Comparison of ENCODE assay signal across 7 mouse cellular contexts in genomic region chr11:6388126-6388725, GRCm38 (mm10). TPM values are rescaled to one million over a fixed set of nuclear protein-coding genes. Genes with fewer than 3 reads are reported as not detected.
A peak's percentile ranks its signal among the peaks of the same experiment; 100 is the strongest.
DNase-seq lines count a peak whose midpoint lies in the region; ATAC-seq and TF ChIP-seq lines count a peak whose summit lies in the region.

No protein-coding gene starts in this region.

- peaks cover 24% of the 10 kb centered on the region; the same call in 1 of the 2 replicates for H3K79me2 ChIP-seq in liver, adult 2 months (ENCODE audit: control insufficient read depth, insufficient read depth, low read length)

- TF ChIP-seq POLR2A in liver, adult 2 months (IDR thresholded peaks at IDR 0.05; ENCODE audit: extremely low read depth, insufficient read depth, low read length) = no peak

- no peaks in the 10 kb centered on the region for H3K27me3 ChIP-seq in liver, adult 2 months (ENCODE audit: control insufficient read depth, insufficient read depth, low read length)
- H3K27me3 ChIP-seq in embryonic facial prominence, embryonic 15.5 days = no peaks in the 10 kb centered on the region
- no peaks in the 10 kb centered on the region for H3K27me3 ChIP-seq in intestine, embryonic 15.5 days (replicated peaks)
- H3K27me3 ChIP-seq in neural tube, embryonic 14.5 days (ENCODE audit: control insufficient read depth, insufficient read depth, low read length) = no peaks in the 10 kb centered on the region; the same call in 1 of the 2 replicates

- H3K27ac ChIP-seq in liver, adult 2 months (replicated peaks; ENCODE audit: insufficient read depth, low read depth, low read length) = peak overlapping the region; percentile 47
- H3K27ac ChIP-seq in embryonic facial prominence, embryonic 15.5 days (replicated peaks) = peak overlapping the region; percentile 95
- H3K27ac ChIP-seq in intestine, embryonic 15.5 days = peak overlapping the region; percentile 99
- H3K27ac ChIP-seq in neural tube, embryonic 14.5 days (ENCODE audit: low read depth, low read length) = peak overlapping the region; percentile 77

- no peaks in the 10 kb centered on the region for H3K9me3 ChIP-seq in embryonic facial prominence, embryonic 15.5 days (replicated peaks)
- no peaks in the 10 kb centered on the region for H3K9me3 ChIP-seq in intestine, embryonic 15.5 days
- H3K9me3 ChIP-seq in neural tube, embryonic 14.5 days (ENCODE audit: control insufficient read depth, low read length) = no peaks in the 10 kb centered on the region

- ATAC-seq in embryonic facial prominence, embryonic 15.5 days (ENCODE audit: insufficient number of reproducible peaks, low FRiP score, low TSS enrichment, low read depth) = no peak
- ATAC-seq in intestine, embryonic 15.5 days = no peak
- no peak for ATAC-seq in neural tube, embryonic 14.5 days (ENCODE audit: low read depth)

- no peaks in the 10 kb centered on the region for H3K36me3 ChIP-seq in liver, adult 2 months (ENCODE audit: control insufficient read depth, insufficient read depth, low read length)
- peaks cover 5% of the 10 kb centered on the region; the same call in 1 of the 2 replicates for H3K36me3 ChIP-seq in embryonic facial prominence, embryonic 15.5 days
- no peaks in the 10 kb centered on the region for H3K36me3 ChIP-seq in intestine, embryonic 15.5 days
- H3K36me3 ChIP-seq in neural tube, embryonic 14.5 days (ENCODE audit: control insufficient read depth, insufficient read depth, low read length) = peaks cover 8% of the 10 kb centered on the region; the same call in 1 of the 2 replicates

- no peak overlapping the region for H3K4me3 ChIP-seq in liver, adult 2 months (ENCODE audit: insufficient read depth, low read depth, low read length)
- H3K4me3 ChIP-seq in embryonic facial prominence, embryonic 15.5 days (replicated peaks) = peak overlapping the region; percentile 82; the same call in 1 of the 2 replicates
- H3K4me3 ChIP-seq in intestine, embryonic 15.5 days (replicated peaks) = no peak overlapping the region
- H3K4me3 ChIP-seq in neural tube, embryonic 14.5 days (ENCODE audit: low read depth, low read length) = peak overlapping the region; percentile 87; the same call in 1 of the 2 replicates

- no peak overlapping the region for H3K9ac ChIP-seq in liver, adult 2 months (ENCODE audit: low read depth, low read length)
- no peak overlapping the region for H3K9ac ChIP-seq in embryonic facial prominence, embryonic 15.5 days
- H3K9ac ChIP-seq in intestine, embryonic 15.5 days = no peak overlapping the region
- no peak overlapping the region for H3K9ac ChIP-seq in neural tube, embryonic 14.5 days (replicated peaks; ENCODE audit: low read depth, low read length)

- no peak for DNase-seq in liver, adult 2 months (ENCODE audit: extremely low read depth, low read depth, low spot score)
- no peak for DNase-seq in liver
- no peak for DNase-seq in embryo, embryonic 10.5 days (ENCODE audit: low spot score)
- no peak for DNase-seq in urinary bladder, postnatal 14 days (ENCODE audit: low spot score)

- no peak for TF ChIP-seq CTCF in liver, adult 2 months (IDR thresholded peaks at IDR 0.05; ENCODE audit: low read depth, low read length)

- H3K4me1 ChIP-seq in liver, adult 2 months (ENCODE audit: control insufficient read depth, insufficient read depth, low read length) = peaks cover 11% of the 10 kb centered on the region
- peaks cover 23% of the 10 kb centered on the region for H3K4me1 ChIP-seq in embryonic facial prominence, embryonic 15.5 days
- H3K4me1 ChIP-seq in intestine, embryonic 15.5 days (replicated peaks) = peaks cover 13% of the 10 kb centered on the region
- H3K4me1 ChIP-seq in neural tube, embryonic 14.5 days (ENCODE audit: control insufficient read depth, insufficient read depth, low read length) = peaks cover 16% of the 10 kb centered on the region

- H3K4me2 ChIP-seq in embryonic facial prominence, embryonic 15.5 days (replicated peaks) = peak overlapping the region; percentile 41; the same call in 1 of the 2 replicates
- no peak overlapping the region for H3K4me2 ChIP-seq in intestine, embryonic 15.5 days (replicated peaks)
- peak overlapping the region; percentile 38; the same call in 1 of the 2 replicates for H3K4me2 ChIP-seq in neural tube, embryonic 14.5 days (ENCODE audit: low read depth, low read length)

- WGBS in liver, adult 2 months = 87% methylated on average over 6 of the region's 6 CpGs
- WGBS in embryonic facial prominence, embryonic 15.5 days = 88% methylated on average over 6 of the region's 6 CpGs
- WGBS in intestine, embryonic 15.5 days = 89% methylated on average over 6 of the region's 6 CpGs
- 96% methylated on average over 6 of the region's 6 CpGs for WGBS in neural tube, embryonic 14.5 days

RNA-seq across cellular contexts. Expression of gene Zmiz2, which starts 0.6 kb away (rescaled TPM):
- total RNA-seq in liver, adult 2 months (2014; rRNA removed) = 3.0 and 4.4 TPM in 2 replicates
- polyA plus RNA-seq in liver, adult 2 months (2012; rRNA removed) = 14.7 and 15.2 TPM in 2 replicates
- 12.6 and 12.9 TPM in 2 replicates for polyA plus RNA-seq in embryonic facial prominence, embryonic 15.5 days (2015; fragmentation: Nextera tagmentation; extraction: Ambion mirVana)
- polyA plus RNA-seq in intestine, embryonic 15.5 days (2015; fragmentation: Nextera tagmentation; extraction: Ambion mirVana) = 9.2 and 10.9 TPM in 2 replicates
- 31.4 and 32.8 TPM in 2 replicates for polyA plus RNA-seq in neural tube, embryonic 14.5 days (2014; fragmentation: Nextera tagmentation; extraction: Ambion mirVana)

RNA-seq across cellular contexts. Expression of gene Ppia, which starts 27.0 kb away (rescaled TPM):
- 1,424 and 1,884 TPM in 2 replicates for total RNA-seq in liver, adult 2 months (2014; rRNA removed)
- polyA plus RNA-seq in liver, adult 2 months (2012; rRNA removed) = 454 and 472 TPM in 2 replicates
- 4,428 and 4,532 TPM in 2 replicates for polyA plus RNA-seq in embryonic facial prominence, embryonic 15.5 days (2015; fragmentation: Nextera tagmentation; extraction: Ambion mirVana)
- 5,895 and 6,298 TPM in 2 replicates for polyA plus RNA-seq in intestine, embryonic 15.5 days (2015; fragmentation: Nextera tagmentation; extraction: Ambion mirVana)
- 4,020 and 4,257 TPM in 2 replicates for polyA plus RNA-seq in neural tube, embryonic 14.5 days (2014; fragmentation: Nextera tagmentation; extraction: Ambion mirVana)

RNA-seq across cellular contexts. Expression of gene H2afv, which starts 56.0 kb away (rescaled TPM):
- total RNA-seq in liver, adult 2 months (2014; rRNA removed) = 35.8 and 44.4 TPM in 2 replicates
- 30.9 and 31.1 TPM in 2 replicates for polyA plus RNA-seq in liver, adult 2 months (2012; rRNA removed)
- polyA plus RNA-seq in embryonic facial prominence, embryonic 15.5 days (2015; fragmentation: Nextera tagmentation; extraction: Ambion mirVana) = 443 and 468 TPM in 2 replicates
- polyA plus RNA-seq in intestine, embryonic 15.5 days (2015; fragmentation: Nextera tagmentation; extraction: Ambion mirVana) = 424 and 429 TPM in 2 replicates
- polyA plus RNA-seq in neural tube, embryonic 14.5 days (2014; fragmentation: Nextera tagmentation; extraction: Ambion mirVana) = 188 and 234 TPM in 2 replicates

Comparison
In these comparisons a context has a peak if more than half of its experiments do, and no peak if none do; other contexts are left out.
1. H3K27ac ChIP-seq: peak in every context shown above with its lines; median percentile 99 in intestine, embryonic 15.5 days; 95 in embryonic facial prominence, embryonic 15.5 days; 77 in neural tube, embryonic 14.5 days; 47 in liver, adult 2 months.
2. H3K4me3 ChIP-seq: peak in embryonic facial prominence, embryonic 15.5 days (single experiment) and neural tube, embryonic 14.5 days (single experiment); none in liver, adult 2 months (single experiment) and intestine, embryonic 15.5 days (single experiment).